Mouse (Mus musculus) c-Kit-positive CD71-negative TER-119-negative erythroid progenitor cells, embryonic 14.5 days (primary cell): ENCODE measurements at regions not wholly inside any gene's neighbourhood (a gene's known extent, or its start where the extent isn't known, plus 50 kb on each side); places are given as distances from the start of the nearest gene placed in this dataset.

Experiments used
- DNase-seq: peaks from one replicate; pipeline ENCODE4 v3.0.0-alpha.2; 2013; ENCODE audit warnings: low read depth

- DNase-seq: peak; percentile 1
These were observed 461.9 kb downstream of the Rpl10l start for GRCm38 (mm10) chr12:65822285-65822684.

- DNase-seq: no peak
These were observed 485.1 kb downstream of the Rpl10l start for GRCm38 (mm10) chr12:65799060-65799459.

- no peak for DNase-seq
These were observed 512.7 kb downstream of the Rpl10l start for GRCm38 (mm10) chr12:65771531-65771930.
